Mouse (Mus musculus): ENCODE results near the gene Gm10377. TPM values are rescaled to one million over a fixed set of nuclear protein-coding genes. Genes with fewer than 3 reads are reported as not detected.

Gm10377 gene
- polyA plus RNA-seq (2012; rRNA removed) = not detected in 2 replicates

GRCm38 (mm10) chr14:42797887-42798286 lies at the start of gene Gm10377:
Gene Gm10377, minus strand, starts transcription at chr14:42797987.

DNA sequence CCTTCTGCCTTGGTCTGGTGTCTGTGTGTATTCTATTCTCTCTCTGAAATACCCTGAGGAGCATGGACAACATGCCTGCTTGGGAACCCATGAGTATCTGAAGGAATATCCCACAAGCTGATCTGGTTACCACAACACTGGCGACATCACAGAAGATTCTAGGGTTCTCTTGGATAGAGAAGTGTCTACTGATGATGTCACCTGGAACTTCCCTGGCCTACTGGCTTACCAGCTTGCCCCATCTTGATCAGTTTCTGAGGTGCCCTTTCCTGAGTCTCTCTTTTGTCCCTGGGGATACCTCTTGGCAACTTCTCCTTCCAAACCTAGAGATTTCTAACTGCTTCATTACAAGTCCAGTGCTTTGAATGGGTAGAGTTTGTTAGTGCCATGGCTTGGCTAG lies 29.1 kb downstream of the Gm10377 start, which contains the start of gene Gm3015:
Gene Gm3015 (minus strand): TSS at position 101 of the 400 bp plus-strand sequence.

Other genes starting within 250 kb of the Gm10377 start
- gene Gm17124, start 198.1 kb downstream of the Gm10377 start, polyA plus RNA-seq (2012; rRNA removed) = not detected in 2 replicates
- gene Gm3633, start 156.1 kb downstream of the Gm10377 start, polyA plus RNA-seq (2012; rRNA removed) = not detected in 2 replicates
- not detected in 2 replicates for gene Gm10378, start 142.0 kb downstream of the Gm10377 start, polyA plus RNA-seq (2012; rRNA removed)
- gene Gm3015, start 29.2 kb downstream of the Gm10377 start, polyA plus RNA-seq (2012; rRNA removed) = not detected in 2 replicates
- gene Gm21977, start 55.5 kb upstream of the Gm10377 start, polyA plus RNA-seq (2012; rRNA removed) = not detected in 2 replicates
- not detected in 2 replicates for gene Gm8082, start 195.6 kb upstream of the Gm10377 start, polyA plus RNA-seq (2012; rRNA removed)
- gene Gm10376, start 217.6 kb upstream of the Gm10377 start, polyA plus RNA-seq (2012; rRNA removed) = not detected in 2 replicates

Measured in colon, adult 2 months (tissue).